Mouse (Mus musculus): Measurements from ENCODE around the gene Glod4. TPM values are rescaled to one million over a fixed set of nuclear protein-coding genes. Genes with fewer than 3 reads are reported as not detected.

The Glod4 gene
- polyA plus RNA-seq, 1 experiment from 2014 or later = 141 TPM

DNA sequence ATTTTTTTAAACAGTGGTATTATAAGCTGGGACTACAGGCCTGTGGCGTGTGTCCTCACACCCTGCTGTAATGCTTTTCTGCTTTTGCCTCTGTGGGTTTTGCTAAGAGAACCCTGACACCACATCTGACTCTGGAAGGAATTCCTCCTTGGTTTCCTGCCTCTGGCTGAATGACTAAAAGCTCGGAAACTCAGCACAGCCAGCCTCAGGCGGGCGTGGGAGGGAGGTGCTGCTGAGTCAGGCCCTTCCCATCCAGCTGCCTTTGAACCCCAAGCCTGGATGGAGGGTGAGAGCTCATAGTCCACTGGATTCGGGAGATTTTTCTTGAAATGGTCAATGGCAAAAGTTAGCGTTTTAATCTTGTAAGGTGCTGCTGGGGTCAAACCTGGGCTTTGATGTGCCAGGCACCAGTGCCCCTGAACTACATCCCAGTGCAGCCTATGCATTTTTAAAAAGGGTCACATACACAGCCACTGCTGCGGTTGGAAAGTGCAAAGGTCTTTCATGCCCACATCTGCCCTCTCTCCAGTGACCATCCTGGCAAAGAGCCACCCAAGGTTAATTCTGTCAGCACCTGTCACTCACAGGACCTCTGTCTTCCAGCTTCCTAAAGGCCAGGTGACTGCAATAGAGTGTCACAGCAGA lies 42.0 kb upstream of the Glod4 start:
- WGBS = 65% methylated on average over 7 of the region's 7 CpGs
- Histone ChIP-seq H3K9ac (replicated peaks; ENCODE audit: low read length) (no peak overlapping the region), H3K9me3 (ENCODE audit: control insufficient read depth, low read length) (no peaks in the 10 kb centered on the region), H3K27me3 (ENCODE audit: control insufficient read depth, insufficient read depth, low read length) (no peaks in the 10 kb centered on the region), H3K36me3 (ENCODE audit: control insufficient read depth, insufficient read depth, low read length) (no peaks in the 10 kb centered on the region), H3K4me3 (replicated peaks; ENCODE audit: low read depth, low read length) (no peak overlapping the region), H3K4me1 (ENCODE audit: control insufficient read depth, insufficient read depth, low read length) (peaks cover 17% of the 10 kb centered on the region), H3K4me2 (ENCODE audit: low read length) (no peak overlapping the region), H3K27ac (replicated peaks; ENCODE audit: low read depth, low read length) (no peak overlapping the region)
- ATAC-seq (ENCODE audit: low FRiP score, low TSS enrichment) (no peak), DNase-seq (no peak)

DNA sequence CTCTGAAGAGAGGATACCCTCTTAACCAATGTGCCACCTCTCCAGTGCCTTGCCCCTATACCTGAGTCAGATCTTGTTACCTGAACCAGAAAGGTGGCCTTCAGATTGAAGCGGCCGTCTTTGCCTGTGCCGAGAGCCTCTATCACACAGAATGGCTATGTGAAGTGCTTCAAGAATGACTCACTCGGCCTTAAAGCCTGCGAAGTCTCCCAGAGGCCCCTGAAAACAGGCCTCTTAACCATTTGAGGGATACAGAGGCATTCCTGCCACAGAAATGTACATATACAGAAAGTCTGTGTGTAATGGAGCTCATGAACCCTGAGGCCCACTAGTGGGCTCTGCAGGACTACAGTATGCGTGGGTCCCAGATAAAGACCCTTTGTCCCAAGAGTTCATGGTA lies 40.3 kb upstream of the Glod4 start:
- Histone ChIP-seq H3K27me3 (ENCODE audit: control insufficient read depth, insufficient read depth, low read length) (no peaks in the 10 kb centered on the region), H3K9me3 (ENCODE audit: control insufficient read depth, low read length) (no peaks in the 10 kb centered on the region), H3K36me3 (ENCODE audit: control insufficient read depth, insufficient read depth, low read length) (no peaks in the 10 kb centered on the region), H3K9ac (replicated peaks; ENCODE audit: low read length) (no peak overlapping the region), H3K4me1 (ENCODE audit: control insufficient read depth, insufficient read depth, low read length) (peaks cover 14% of the 10 kb centered on the region; the same call in 1 of the 2 replicates), H3K4me2 (ENCODE audit: low read length) (no peak overlapping the region), H3K4me3 (replicated peaks; ENCODE audit: low read depth, low read length) (no peak overlapping the region), H3K27ac (replicated peaks; ENCODE audit: low read depth, low read length) (no peak overlapping the region)
- WGBS = 96% methylated on average over 6 of the region's 6 CpGs
- no peak for DNase-seq
- ATAC-seq (ENCODE audit: low FRiP score, low TSS enrichment) = no peak

DNA sequence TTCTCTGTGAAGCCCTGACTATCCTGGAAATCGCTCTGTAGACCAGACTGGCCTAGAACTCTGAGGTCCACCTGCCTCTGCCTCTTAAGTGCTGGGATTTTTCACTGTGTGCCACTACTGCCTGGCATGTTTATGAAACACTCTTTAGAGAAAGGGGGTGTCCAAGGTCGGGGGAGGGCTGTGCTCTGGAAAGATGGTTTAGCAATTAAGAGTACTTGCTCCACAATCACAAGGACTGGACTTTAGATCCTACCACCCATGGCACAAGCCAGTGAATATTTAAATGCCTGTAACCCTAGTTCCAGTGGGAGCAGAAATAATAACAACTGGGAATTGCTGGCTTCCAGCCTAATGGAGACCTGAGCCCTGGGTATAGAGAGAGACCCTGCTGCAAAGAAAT lies 36.4 kb upstream of the Glod4 start:
- peaks cover 6% of the 10 kb centered on the region; the same call in 1 of the 2 replicates for H3K4me1 ChIP-seq (ENCODE audit: control insufficient read depth, insufficient read depth, low read length)
- WGBS = 76% methylated on average over 2 of the region's 2 CpGs
- H3K36me3 ChIP-seq (ENCODE audit: control insufficient read depth, insufficient read depth, low read length) = no peaks in the 10 kb centered on the region
- no peak for ATAC-seq (ENCODE audit: low FRiP score, low TSS enrichment)
- no peak overlapping the region for H3K9ac ChIP-seq (replicated peaks; ENCODE audit: low read length)
- no peak overlapping the region for H3K4me2 ChIP-seq (ENCODE audit: low read length)
- DNase-seq = no peak
- H3K27me3 ChIP-seq (ENCODE audit: control insufficient read depth, insufficient read depth, low read length) = no peaks in the 10 kb centered on the region
- H3K9me3 ChIP-seq (ENCODE audit: control insufficient read depth, low read length) = no peaks in the 10 kb centered on the region
- H3K27ac ChIP-seq (replicated peaks; ENCODE audit: low read depth, low read length) = 0 out of 2 replicates have a peak overlapping the region, but pooled peaks have one; percentile 0
- no peak overlapping the region for H3K4me3 ChIP-seq (replicated peaks; ENCODE audit: low read depth, low read length)

DNA sequence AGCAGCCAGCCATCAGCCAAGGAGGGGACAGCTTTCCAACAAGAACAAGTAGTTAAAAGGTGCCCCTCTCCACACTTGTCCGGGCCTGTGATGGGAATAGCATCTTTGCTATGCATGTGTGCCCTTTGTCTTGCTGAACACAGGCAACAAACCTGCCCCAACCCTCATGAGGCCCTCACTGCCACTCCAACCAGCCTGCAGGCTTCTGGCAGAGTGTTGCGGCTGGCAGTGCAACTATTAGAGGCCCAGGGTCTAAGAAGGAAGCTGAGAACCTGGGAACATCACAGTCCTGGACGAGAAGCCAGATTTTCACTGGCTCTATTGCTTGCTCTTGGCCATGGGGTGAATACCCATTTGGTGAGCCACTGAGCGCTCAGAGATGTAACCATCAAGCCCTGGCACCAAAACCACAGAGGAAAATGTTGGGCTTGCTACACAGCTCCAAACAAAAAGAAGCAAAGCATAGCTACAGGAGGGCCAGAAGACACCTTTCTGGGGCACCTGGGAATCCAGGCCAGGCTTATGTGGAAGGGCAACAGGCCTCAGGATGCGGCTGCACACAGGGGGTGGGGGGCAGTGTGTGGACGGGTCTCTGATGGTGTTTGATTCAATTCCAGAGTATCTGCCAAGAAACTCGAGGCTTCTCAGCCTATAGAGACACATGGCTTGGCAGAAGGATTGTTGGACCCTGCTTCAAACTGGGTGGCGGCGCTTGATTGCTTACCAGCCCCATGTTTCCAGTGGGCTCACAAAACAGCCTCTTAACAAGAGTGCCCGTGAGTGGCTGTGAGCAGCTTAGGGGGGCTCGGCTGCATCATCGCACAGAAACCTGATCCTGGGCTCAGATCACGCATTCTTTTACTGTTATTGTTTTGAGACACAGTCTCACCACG lies 35.7 kb upstream of the Glod4 start:
- no peak for ATAC-seq (ENCODE audit: low FRiP score, low TSS enrichment)
- 54% methylated on average over 14 of the region's 14 CpGs for WGBS
- Histone ChIP-seq H3K36me3 (ENCODE audit: control insufficient read depth, insufficient read depth, low read length) (no peaks in the 10 kb centered on the region), H3K9me3 (ENCODE audit: control insufficient read depth, low read length) (no peaks in the 10 kb centered on the region), H3K9ac (replicated peaks; ENCODE audit: low read length) (no peak overlapping the region), H3K4me2 (ENCODE audit: low read length) (no peak overlapping the region), H3K4me1 (ENCODE audit: control insufficient read depth, insufficient read depth, low read length) (peaks cover 6% of the 10 kb centered on the region; the same call in 1 of the 2 replicates), H3K4me3 (replicated peaks; ENCODE audit: low read depth, low read length) (no peak overlapping the region), H3K27me3 (ENCODE audit: control insufficient read depth, insufficient read depth, low read length) (no peaks in the 10 kb centered on the region), H3K27ac (replicated peaks; ENCODE audit: low read depth, low read length) (0 out of 2 replicates have a peak overlapping the region, but pooled peaks have one; percentile 13)
- peak; percentile 38 for DNase-seq

DNA sequence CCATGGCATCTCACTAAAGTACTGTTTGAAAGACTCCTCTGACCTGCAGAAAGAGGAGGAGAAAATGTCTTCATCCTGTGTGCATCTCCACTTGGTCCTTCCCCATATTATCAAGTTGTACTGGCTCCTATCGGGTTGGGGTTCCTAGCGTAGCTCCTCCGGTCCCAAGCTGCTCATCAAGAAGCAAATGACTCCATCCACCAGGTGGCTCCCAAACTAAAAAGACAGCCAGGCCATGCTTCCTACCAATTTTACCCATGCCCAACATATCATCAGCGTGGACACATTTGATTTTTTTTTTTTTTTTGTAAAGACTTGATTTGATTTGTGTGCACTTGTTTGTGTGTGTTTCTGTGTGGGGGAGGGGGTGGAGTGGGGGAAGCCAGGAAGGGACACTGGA lies 28.9 kb upstream of the Glod4 start:
- Histone ChIP-seq H3K27ac (replicated peaks; ENCODE audit: low read depth, low read length) (no peak overlapping the region), H3K36me3 (ENCODE audit: control insufficient read depth, insufficient read depth, low read length) (no peaks in the 10 kb centered on the region; the same call in 1 of the 2 replicates), H3K27me3 (ENCODE audit: control insufficient read depth, insufficient read depth, low read length) (no peaks in the 10 kb centered on the region), H3K4me2 (ENCODE audit: low read length) (no peak overlapping the region), H3K4me1 (ENCODE audit: control insufficient read depth, insufficient read depth, low read length) (peaks cover 13% of the 10 kb centered on the region; the same call in 1 of the 2 replicates), H3K9ac (replicated peaks; ENCODE audit: low read length) (no peak overlapping the region), H3K4me3 (replicated peaks; ENCODE audit: low read depth, low read length) (no peak overlapping the region), H3K9me3 (ENCODE audit: control insufficient read depth, low read length) (no peaks in the 10 kb centered on the region)
- ATAC-seq (ENCODE audit: low FRiP score, low TSS enrichment) (no peak), DNase-seq (peak; percentile 56)
- 80% methylated on average over 4 of the region's 4 CpGs for WGBS

DNA sequence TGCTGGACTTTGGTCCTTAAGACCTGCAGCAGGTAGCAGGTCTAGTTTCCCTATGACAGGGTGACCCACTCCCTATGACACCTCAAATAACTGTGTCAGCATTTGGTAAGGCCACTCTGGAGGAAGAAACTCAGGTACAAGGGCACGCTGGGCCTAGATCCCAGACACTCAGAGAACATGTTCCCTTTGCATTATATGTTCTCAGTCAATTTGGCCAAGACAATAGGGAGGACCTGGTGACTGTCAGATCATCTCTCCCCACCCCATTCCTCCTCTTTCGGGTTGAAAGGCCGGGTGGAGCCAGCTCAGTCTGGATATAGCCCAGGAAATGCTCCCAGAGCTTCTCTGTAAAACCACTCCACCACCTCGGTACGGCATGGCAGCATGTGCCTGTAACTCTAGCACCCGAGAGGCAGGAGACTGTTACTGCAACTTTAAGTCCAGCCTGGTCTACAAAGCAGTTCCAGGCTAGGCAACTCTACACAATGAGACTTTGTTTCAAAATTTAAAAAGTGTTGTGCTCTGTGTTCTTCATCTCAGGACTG lies 25.1 kb upstream of the Glod4 start:
- Histone ChIP-seq H3K4me3 (replicated peaks; ENCODE audit: low read depth, low read length) (no peak overlapping the region), H3K4me1 (ENCODE audit: control insufficient read depth, insufficient read depth, low read length) (peaks cover 26% of the 10 kb centered on the region), H3K9ac (replicated peaks; ENCODE audit: low read length) (no peak overlapping the region), H3K36me3 (ENCODE audit: control insufficient read depth, insufficient read depth, low read length) (no peaks in the 10 kb centered on the region; the same call in 1 of the 2 replicates), H3K4me2 (ENCODE audit: low read length) (no peak overlapping the region), H3K9me3 (ENCODE audit: control insufficient read depth, low read length) (no peaks in the 10 kb centered on the region), H3K27me3 (ENCODE audit: control insufficient read depth, insufficient read depth, low read length) (no peaks in the 10 kb centered on the region), H3K27ac (replicated peaks; ENCODE audit: low read depth, low read length) (peak overlapping the region; percentile 82)
- DNase-seq (no peak), ATAC-seq (ENCODE audit: low FRiP score, low TSS enrichment) (no peak)
- WGBS = 42% methylated on average over 6 of the region's 6 CpGs

DNA sequence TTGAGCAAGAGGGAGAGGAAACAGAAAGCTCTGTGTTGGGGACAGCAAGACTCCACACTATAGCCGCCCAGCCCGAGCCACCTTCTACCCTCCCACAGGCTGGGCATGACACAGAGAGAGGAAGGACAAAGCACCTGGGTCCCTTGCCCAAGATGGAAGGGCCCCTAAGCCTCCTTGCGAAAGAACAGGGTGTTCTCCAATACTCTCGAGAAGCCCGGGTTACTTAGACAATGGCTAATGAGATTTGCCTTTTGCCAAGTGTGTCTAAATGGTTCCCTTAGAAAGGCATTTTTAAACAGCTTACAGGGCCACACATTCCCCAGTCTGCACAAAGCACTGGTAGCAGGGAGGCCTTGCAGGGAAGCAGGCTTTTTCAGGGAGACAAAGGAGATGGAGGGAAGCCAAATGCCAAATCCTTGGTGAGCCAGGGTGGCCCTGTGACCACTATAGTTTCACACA lies 24.5 kb upstream of the Glod4 start:
- H3K4me2 ChIP-seq (ENCODE audit: low read length) = 0 out of 2 replicates have a peak overlapping the region, but pooled peaks have one; percentile 13
- 0 out of 2 replicates have a peak overlapping the region, but pooled peaks have one; percentile 14 for H3K9ac ChIP-seq (replicated peaks; ENCODE audit: low read length)
- 5% methylated on average over 5 of the region's 5 CpGs for WGBS
- H3K9me3 ChIP-seq (ENCODE audit: control insufficient read depth, low read length) = no peaks in the 10 kb centered on the region
- no peaks in the 10 kb centered on the region; the same call in 1 of the 2 replicates for H3K36me3 ChIP-seq (ENCODE audit: control insufficient read depth, insufficient read depth, low read length)
- peak overlapping the region; percentile 82 for H3K27ac ChIP-seq (replicated peaks; ENCODE audit: low read depth, low read length)
- H3K4me1 ChIP-seq (ENCODE audit: control insufficient read depth, insufficient read depth, low read length) = peaks cover 31% of the 10 kb centered on the region
- H3K27me3 ChIP-seq (ENCODE audit: control insufficient read depth, insufficient read depth, low read length) = no peaks in the 10 kb centered on the region
- peak; percentile 74 for DNase-seq
- ATAC-seq (ENCODE audit: low FRiP score, low TSS enrichment) = peak; percentile 50; the same call in 1 of the 2 replicates
- no peak overlapping the region for H3K4me3 ChIP-seq (replicated peaks; ENCODE audit: low read depth, low read length)

DNA sequence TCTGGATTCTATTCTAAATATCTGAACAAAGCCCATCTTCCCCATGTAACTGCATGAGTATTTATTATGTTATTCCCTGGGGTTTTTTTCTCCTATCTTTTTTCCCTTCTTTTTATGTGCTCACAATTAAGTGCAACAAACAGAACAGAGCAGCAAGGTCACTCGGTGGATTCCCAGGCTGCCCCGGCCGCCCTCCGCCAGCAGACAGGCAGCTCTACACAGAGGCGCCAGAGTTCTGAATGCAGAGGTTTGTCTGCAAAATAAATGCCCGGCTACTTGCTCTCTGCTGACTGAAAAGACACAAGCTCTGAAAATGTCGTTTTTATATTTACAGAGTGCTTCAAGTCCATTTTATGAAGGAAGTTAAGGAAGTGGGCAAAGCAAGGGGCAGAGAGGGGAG lies 24.0 kb upstream of the Glod4 start:
- H3K27ac ChIP-seq (replicated peaks; ENCODE audit: low read depth, low read length) = peak overlapping the region; percentile 82
- DNase-seq (peak; percentile 60), ATAC-seq (ENCODE audit: low FRiP score, low TSS enrichment) (no peak)
- 12% methylated on average over 7 of the region's 7 CpGs for WGBS
- H3K4me2 ChIP-seq (ENCODE audit: low read length) = 0 out of 2 replicates have a peak overlapping the region, but pooled peaks have one; percentile 13
- H3K9ac ChIP-seq (replicated peaks; ENCODE audit: low read length) = no peak overlapping the region; the same call in 1 of the 2 replicates
- H3K4me3 ChIP-seq (replicated peaks; ENCODE audit: low read depth, low read length) = no peak overlapping the region
- peaks cover 35% of the 10 kb centered on the region for H3K4me1 ChIP-seq (ENCODE audit: control insufficient read depth, insufficient read depth, low read length)
- no peaks in the 10 kb centered on the region; the same call in 1 of the 2 replicates for H3K36me3 ChIP-seq (ENCODE audit: control insufficient read depth, insufficient read depth, low read length)
- no peaks in the 10 kb centered on the region for H3K9me3 ChIP-seq (ENCODE audit: control insufficient read depth, low read length)
- no peaks in the 10 kb centered on the region for H3K27me3 ChIP-seq (ENCODE audit: control insufficient read depth, insufficient read depth, low read length)

Data from midbrain, embryonic 14.5 days (tissue).